In genomic region chr7:89411346-89411745, GRCm38 (mm10) we compare ENCODE assay signal across 12 mouse cellular contexts. TPM values are rescaled to one million over a fixed set of nuclear protein-coding genes. Genes with fewer than 3 reads are reported as not detected.
DNase-seq lines count a peak whose midpoint lies in the region; ATAC-seq lines count a peak whose summit lies in the region.
"Had no signal": no experiment of that assay in that cellular context is flagged by ENCODE, and none has a peak within 500 bp of the region (broad histone marks: within the 10 kb centered on the region; RNA-seq: fewer than 3 reads in every experiment).

No protein-coding gene starts in this region.

- no peak for DNase-seq in heart, adult 8-10 months (ENCODE audit: low spot score)
- peak; percentile 70 for DNase-seq in kidney, postnatal 14 days
- no peak for DNase-seq in frontal cortex, postnatal 14 days (ENCODE audit: low spot score in 2 of 2)
- DNase-seq: cerebellum, adult 9-10 months; thymus, postnatal 36 days had no signal

- H3K4me2 ChIP-seq in heart, embryonic 12.5 days: no peak overlapping the region
- H3K4me2 ChIP-seq in heart, embryonic 16.5 days (ENCODE audit: low read depth, low read length): no peak overlapping the region
- H3K4me2 ChIP-seq in forebrain, embryonic 13.5 days: no peak overlapping the region

- H3K4me1 ChIP-seq in heart, embryonic 12.5 days (replicated peaks): peaks cover 26% of the 10 kb centered on the region
- H3K4me1 ChIP-seq in heart, embryonic 16.5 days (ENCODE audit: control insufficient read depth, insufficient read depth, low read length): peaks cover 19% of the 10 kb centered on the region
- no peaks in the 10 kb centered on the region for H3K4me1 ChIP-seq in forebrain, embryonic 13.5 days

- H3K9me3 ChIP-seq in heart, embryonic 12.5 days (replicated peaks): no peaks in the 10 kb centered on the region
- H3K9me3 ChIP-seq in heart, embryonic 16.5 days (replicated peaks; ENCODE audit: control insufficient read depth, low read length): no peaks in the 10 kb centered on the region
- no peaks in the 10 kb centered on the region for H3K9me3 ChIP-seq in forebrain, embryonic 13.5 days (replicated peaks)
- H3K9me3 ChIP-seq: megakaryocyte, embryonic 14.5 days had no signal

- H3K9ac ChIP-seq in heart, embryonic 12.5 days: no peak overlapping the region
- H3K9ac ChIP-seq in heart, embryonic 16.5 days (ENCODE audit: low read length): no peak overlapping the region
- no peak overlapping the region for H3K9ac ChIP-seq in forebrain, embryonic 13.5 days

- 68% methylated on average over 3 of the region's 3 CpGs for WGBS in heart, embryonic 12.5 days
- WGBS in heart, embryonic 16.5 days: 61% methylated on average over 3 of the region's 3 CpGs
- 94% methylated on average over 3 of the region's 3 CpGs for WGBS in forebrain, embryonic 13.5 days

- H3K27me3 ChIP-seq in heart, embryonic 12.5 days (replicated peaks): no peaks in the 10 kb centered on the region
- H3K27me3 ChIP-seq in heart, embryonic 16.5 days (ENCODE audit: control insufficient read depth, insufficient read depth, low read length): no peaks in the 10 kb centered on the region
- H3K27me3 ChIP-seq in forebrain, embryonic 13.5 days: peaks cover 3% of the 10 kb centered on the region; the same call in 1 of the 2 replicates

- ATAC-seq in heart, embryonic 12.5 days (ENCODE audit: insufficient number of reproducible peaks, low FRiP score): peak; percentile 41; the same call in 1 of the 2 replicates
- peak; percentile 38; the same call in 1 of the 2 replicates for ATAC-seq in heart, embryonic 16.5 days (replicated peaks; ENCODE audit: extremely low read depth, insufficient read depth, low FRiP score)
- peak; percentile 83 for ATAC-seq in megakaryocyte progenitor cell, adult 5-6 weeks (replicated peaks; ENCODE audit: poor library complexity)
- no peak; the same call in 1 of the 2 replicates for ATAC-seq in cerebellum, adult (ENCODE audit: insufficient number of reproducible peaks, low FRiP score, low TSS enrichment)
- no peak for ATAC-seq in forebrain, embryonic 13.5 days

- H3K27ac ChIP-seq in heart, embryonic 12.5 days (ENCODE audit: poor library complexity, severe bottlenecking): no peak overlapping the region
- H3K27ac ChIP-seq in heart, embryonic 16.5 days (ENCODE audit: low read length): no peak overlapping the region
- H3K27ac ChIP-seq in forebrain, embryonic 13.5 days: no peak overlapping the region

- peaks cover 26% of the 10 kb centered on the region for H3K36me3 ChIP-seq in heart, embryonic 12.5 days
- H3K36me3 ChIP-seq in heart, embryonic 16.5 days (ENCODE audit: control insufficient read depth, insufficient read depth): peaks cover 26% of the 10 kb centered on the region
- 0 out of 2 replicates have a peak, but pooled peaks cover 3% of the 10 kb centered on the region for H3K36me3 ChIP-seq in forebrain, embryonic 13.5 days (ENCODE audit: poor library complexity, severe bottlenecking)

- H3K4me3 ChIP-seq in heart, embryonic 12.5 days: no peak overlapping the region
- H3K4me3 ChIP-seq in heart, embryonic 16.5 days (ENCODE audit: low read length): no peak overlapping the region
- H3K4me3 ChIP-seq in forebrain, embryonic 13.5 days: no peak overlapping the region
- H3K4me3 ChIP-seq: erythroblast, embryonic 14.5 days; megakaryocyte, embryonic 14.5 days had no signal

RNA-seq across cellular contexts. Expression of gene Fzd4, which starts 7.2 kb away (rescaled TPM):
- polyA plus RNA-seq in heart, embryonic 12.5 days (2016; fragmentation: Nextera tagmentation; extraction: Ambion mirVana): 10.5 and 11.0 TPM in 2 replicates
- 10 to 100 TPM; 23.6 to 31.0 (median 28.6) TPM for total RNA-seq in heart, adult 8-10 months (2022)
- 8.5 and 11.2 TPM in 2 replicates for polyA plus RNA-seq in heart, embryonic 16.5 days (2015; fragmentation: Nextera tagmentation; extraction: Ambion mirVana)
- 0.54 and 0.81 TPM in 2 replicates for total RNA-seq in megakaryocyte progenitor cell, adult 5-6 weeks (2015)
- 0.24 and 0.79 TPM in 2 replicates for total RNA-seq in megakaryocyte progenitor cell, adult 5-6 weeks (2017)
- polyA plus RNA-seq in forebrain, embryonic 13.5 days (2015; fragmentation: Nextera tagmentation; extraction: Ambion mirVana): 1.3 and 1.5 TPM in 2 replicates
- polyA plus RNA-seq: erythroblast, embryonic 14.5 days had no signal

RNA-seq across cellular contexts. Expression of gene Tmem135, which starts 7.3 kb away (rescaled TPM):
- 30.2 and 31.2 TPM in 2 replicates for polyA plus RNA-seq in heart, embryonic 12.5 days (2016; fragmentation: Nextera tagmentation; extraction: Ambion mirVana)
- total RNA-seq in heart, adult 8-10 months (2022): 10 to 100 TPM; 30.3 to 39.6 (median 36.3) TPM
- 25.9 and 27.8 TPM in 2 replicates for polyA plus RNA-seq in heart, embryonic 16.5 days (2015; fragmentation: Nextera tagmentation; extraction: Ambion mirVana)
- 25.2 and 28.9 TPM in 2 replicates for total RNA-seq in megakaryocyte progenitor cell, adult 5-6 weeks (2015)
- 20.2 and 22.0 TPM in 2 replicates for total RNA-seq in megakaryocyte progenitor cell, adult 5-6 weeks (2017)
- polyA plus RNA-seq in forebrain, embryonic 13.5 days (2015; fragmentation: Nextera tagmentation; extraction: Ambion mirVana): 18.3 and 19.0 TPM in 2 replicates

Comparison
In these comparisons a context has a peak if more than half of its experiments do, and no peak if none do; other contexts are left out.
1. ATAC-seq: peak in heart, embryonic 12.5 days (single experiment), heart, embryonic 16.5 days (single experiment) and megakaryocyte progenitor cell, adult 5-6 weeks (single experiment); none in cerebellum, adult (single experiment) and forebrain, embryonic 13.5 days (single experiment).